11 mouse cellular contexts compared by ENCODE assay signal in genomic region chr10:84772380-84773130, GRCm38 (mm10). TPM values are rescaled to one million over a fixed set of nuclear protein-coding genes. Genes with fewer than 3 reads are reported as not detected.
DNase-seq lines count a peak whose midpoint lies in the region; ATAC-seq lines count a peak whose summit lies in the region.
"Had no signal": no experiment of that assay in that cellular context is flagged by ENCODE, and none has a peak within 500 bp of the region (broad histone marks: within the 10 kb centered on the region; RNA-seq: fewer than 3 reads in every experiment).

No protein-coding gene starts in this region.

- H3K9me3 ChIP-seq in embryonic facial prominence, embryonic 10.5 days = no peaks in the 10 kb centered on the region
- H3K9me3 ChIP-seq: liver, embryonic 15.5 days; stomach, embryonic 15.5 days had no signal

- no peak overlapping the region for H3K4me3 ChIP-seq in embryonic facial prominence, embryonic 10.5 days
- H3K4me3 ChIP-seq: liver, embryonic 15.5 days; stomach, embryonic 15.5 days had no signal

- peaks cover 7% of the 10 kb centered on the region for H3K4me1 ChIP-seq in embryonic facial prominence, embryonic 10.5 days
- H3K4me1 ChIP-seq: stomach, embryonic 15.5 days had no signal

- no peak overlapping the region for H3K27ac ChIP-seq in embryonic facial prominence, embryonic 10.5 days (replicated peaks)
- H3K27ac ChIP-seq: liver, embryonic 15.5 days; stomach, embryonic 15.5 days had no signal

- DNase-seq in heart, adult 18-20 months = peak; percentile 51 to 69
- DNase-seq in heart, postnatal 25 days (ENCODE audit: low spot score) = no peak
- peak; percentile 10 for DNase-seq in adipocyte (ENCODE audit: low spot score)
- DNase-seq in cerebellum, postnatal 14 days = peak; percentile 24 to 28
- peak; percentile 57 to 90 for DNase-seq in left cerebral cortex, postnatal 14 days (ENCODE audit: low spot score in 2 of 2)
- DNase-seq in embryonic facial prominence, embryonic 10.5 days (ENCODE audit: low spot score) = no peak
- DNase-seq in layer of hippocampus, adult 9-10 months (ENCODE audit: low spot score) = no peak

- ATAC-seq in erythroid progenitor cell, adult 5-6 weeks (replicated peaks; ENCODE audit: low FRiP score, poor library complexity, severe bottlenecking) = no peak

- WGBS in embryonic facial prominence, embryonic 10.5 days = 86% methylated on average over 4 of the region's 4 CpGs

- intact Hi-C loops in heart, postnatal 25 days (cut with DNase I) = no loop called here
- intact Hi-C loops in left cerebral cortex, postnatal 14 days (cut with DNase I) = no loop called here

- H3K27me3 ChIP-seq in embryonic facial prominence, embryonic 10.5 days (replicated peaks; ENCODE audit: low read depth, poor library complexity, severe bottlenecking) = no peaks in the 10 kb centered on the region
- H3K27me3 ChIP-seq: stomach, embryonic 15.5 days had no signal

- H3K36me3 ChIP-seq in embryonic facial prominence, embryonic 10.5 days (replicated peaks) = no peaks in the 10 kb centered on the region
- H3K36me3 ChIP-seq: liver, embryonic 15.5 days; stomach, embryonic 15.5 days had no signal

RNA-seq across cellular contexts. Expression of gene Rfx4, which starts 16.7 kb away (rescaled TPM):
- total RNA-seq in heart, adult 18-20 months (2021) = not detected
- total RNA-seq in heart, postnatal 25 days (2021) = under 1 TPM in 1 of 2 experiments, not detected in 1; 0.16 TPM
- total RNA-seq in left cerebral cortex, postnatal 14 days (2021) = 1 to 10 TPM; 9.1 to 10.0 TPM
- total RNA-seq in erythroid progenitor cell, adult 5-6 weeks (2015; ENCODE audit: low replicate concordance) = not detected in 2 replicates
- not detected in 2 replicates for total RNA-seq in erythroid progenitor cell, adult 5-6 weeks (2017; ENCODE audit: low replicate concordance)
- polyA plus RNA-seq in embryonic facial prominence, embryonic 10.5 days (2016; fragmentation: Nextera tagmentation; extraction: Ambion mirVana) = 3.8 and 15.5 TPM in 2 replicates
- total RNA-seq: megakaryocyte-erythroid progenitor cell, adult 5-6 weeks had no signal
- polyA plus RNA-seq: liver, embryonic 15.5 days had no signal

Comparison
In these comparisons a context has a peak if more than half of its experiments do, and no peak if none do; other contexts are left out.
1. DNase-seq: peak in heart, adult 18-20 months (2 of 2), adipocyte (single experiment), cerebellum, postnatal 14 days (2 of 2) and left cerebral cortex, postnatal 14 days (2 of 2); none in heart, postnatal 25 days (single experiment), embryonic facial prominence, embryonic 10.5 days (single experiment) and layer of hippocampus, adult 9-10 months (single experiment).
2. RNA of gene Rfx4, which starts 16.7 kb away (total RNA-seq): 9.1 to 10.0 TPM in left cerebral cortex, postnatal 14 days; 0.16 TPM in heart, postnatal 25 days, not detected in heart, adult 18-20 months and not detected in erythroid progenitor cell, adult 5-6 weeks; every median in the first group is over 4 times any median in the second.